Mouse (Mus musculus) C2C12 (cell line): ENCODE data around the gene Gdi2.

ENCODE experiments used
- CEBPB ChIP-seq: IDR thresholded peaks from one replicate; pipeline ENCODE4 v1.6.1; 2011; ENCODE audit warnings: low read depth, mild to moderate bottlenecking, control low read depth, moderate library complexity
- CTCF ChIP-seq: IDR thresholded peaks from one replicate; pipeline ENCODE4 v1.5.1; 2011; ENCODE audit not compliant: control insufficient read depth, insufficient read depth, insufficient read length
- MAX ChIP-seq: IDR thresholded peaks from one replicate; pipeline ENCODE4 v1.6.1; 2011; ENCODE audit warnings: mild to moderate bottlenecking, control low read depth
- MYOD1 ChIP-seq: IDR thresholded peaks from one replicate; pipeline ENCODE4 v1.6.1; 2011; ENCODE audit warnings: low read depth; ENCODE audit not compliant: control insufficient read depth, insufficient read length
- USF1 ChIP-seq: IDR thresholded peaks from one replicate; pipeline ENCODE4 v1.6.1; 2011; ENCODE audit warnings: low read depth, mild to moderate bottlenecking, control low read depth, moderate library complexity

DNA sequence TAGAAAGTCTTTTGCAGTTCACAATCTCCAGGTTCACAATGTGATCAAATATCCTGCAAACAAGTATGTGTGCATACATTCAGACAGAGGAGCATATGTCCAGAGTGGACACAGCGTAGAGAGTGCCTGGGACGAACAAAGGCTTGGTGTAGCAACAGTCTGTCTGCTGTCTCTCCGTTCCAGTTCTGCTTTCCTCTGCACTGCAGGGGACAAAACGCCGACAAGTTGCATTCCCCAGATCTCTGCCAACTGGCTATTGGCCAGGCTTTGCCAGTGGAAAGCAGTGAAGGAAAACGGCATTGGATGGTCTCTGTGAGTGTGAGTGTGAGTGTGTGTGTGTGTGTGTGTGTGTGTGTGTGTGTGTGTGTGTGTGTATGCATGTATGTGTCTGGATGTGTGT is 14.4 kb upstream of the Gdi2 start:
- no peak for TF ChIP-seq MAX
- TF ChIP-seq CTCF: no peak
- no peak for TF ChIP-seq MYOD1
- no peak for TF ChIP-seq CEBPB
- no peak for TF ChIP-seq USF1
